Mouse (Mus musculus): Measurements from ENCODE around the gene Krtap4-9. TPM values are rescaled to one million over a fixed set of nuclear protein-coding genes. Genes with fewer than 3 reads are reported as not detected.
"Not testable (repeated sequence)": the region's sequence is repeated elsewhere in the genome, so short reads cannot be mapped to it uniquely, and the experiment has no call there.

Gene Krtap4-9
- polyA plus RNA-seq, 1 experiment from 2014 or later = not detected

GRCm38 (mm10) chr11:99804346-99804745 is 19.3 kb downstream of the Krtap4-9 start, which contains the start of gene Gm11554:
Gm11554 (minus strand) TSS chr11:99804446.
- H3K4me1 ChIP-seq (ENCODE audit: control insufficient read depth, insufficient read depth, low read length); H3K27me3 ChIP-seq (replicated peaks; ENCODE audit: control insufficient read depth, insufficient read depth, low read length); H3K27ac ChIP-seq (replicated peaks; ENCODE audit: low read depth, low read length); H3K4me3 ChIP-seq (ENCODE audit: low read depth, low read length); H3K36me3 ChIP-seq (ENCODE audit: control insufficient read depth, insufficient read depth, low read length); H3K9me3 ChIP-seq (ENCODE audit: control insufficient read depth, low read length); DNase-seq (ENCODE audit: low spot score); ATAC-seq (ENCODE audit: low read depth); H3K9ac ChIP-seq (ENCODE audit: low read depth, low read length); H3K4me2 ChIP-seq (ENCODE audit: low read depth, low read length): not testable (repeated sequence)
- WGBS = no CpG with 5 or more reads among the region's 1 CpGs

GRCm38 (mm10) chr11:99809792-99810191 is 24.8 kb downstream of the Krtap4-9 start, which contains the start of gene Krtap4-13:
Krtap4-13 (minus strand) TSS chr11:99809892.
- not testable (repeated sequence) for H3K9ac ChIP-seq (ENCODE audit: low read depth, low read length); H3K27ac ChIP-seq (replicated peaks; ENCODE audit: low read depth, low read length); H3K4me1 ChIP-seq (ENCODE audit: control insufficient read depth, insufficient read depth, low read length); DNase-seq (ENCODE audit: low spot score); H3K27me3 ChIP-seq (replicated peaks; ENCODE audit: control insufficient read depth, insufficient read depth, low read length); H3K4me2 ChIP-seq (ENCODE audit: low read depth, low read length); H3K9me3 ChIP-seq (ENCODE audit: control insufficient read depth, low read length); H3K36me3 ChIP-seq (ENCODE audit: control insufficient read depth, insufficient read depth, low read length); ATAC-seq (ENCODE audit: low read depth); H3K4me3 ChIP-seq (ENCODE audit: low read depth, low read length)

GRCm38 (mm10) chr11:99815566-99815965 is 30.6 kb downstream of the Krtap4-9 start, which contains the start of gene Gm11564:
Gm11564 (minus strand) TSS chr11:99815666.
- ATAC-seq (ENCODE audit: low read depth); H3K4me1 ChIP-seq (ENCODE audit: control insufficient read depth, insufficient read depth, low read length); H3K9me3 ChIP-seq (ENCODE audit: control insufficient read depth, low read length); H3K9ac ChIP-seq (ENCODE audit: low read depth, low read length); DNase-seq (ENCODE audit: low spot score); H3K27me3 ChIP-seq (replicated peaks; ENCODE audit: control insufficient read depth, insufficient read depth, low read length); H3K27ac ChIP-seq (replicated peaks; ENCODE audit: low read depth, low read length); H3K4me3 ChIP-seq (ENCODE audit: low read depth, low read length); H3K4me2 ChIP-seq (ENCODE audit: low read depth, low read length); H3K36me3 ChIP-seq (ENCODE audit: control insufficient read depth, insufficient read depth, low read length): not testable (repeated sequence)
- 80% methylated on average over 2 of the region's 2 CpGs for WGBS

Other genes with a start within 250 kb of the Krtap4-9 start
- gene Krt40, start 242.0 kb upstream of the Krtap4-9 start, polyA plus RNA-seq (2014; fragmentation: Nextera tagmentation; extraction: Ambion mirVana) = not detected in 2 replicates
- 1.0 TPM in 1 of 2 replicates, not detected in the other for gene Krtap3-3, start 234.3 kb upstream of the Krtap4-9 start, polyA plus RNA-seq (2014; fragmentation: Nextera tagmentation; extraction: Ambion mirVana)
- not detected in 2 replicates for gene Krtap3-2, start 228.3 kb upstream of the Krtap4-9 start, polyA plus RNA-seq (2014; fragmentation: Nextera tagmentation; extraction: Ambion mirVana)
- gene Gm11939, start 225.7 kb upstream of the Krtap4-9 start, polyA plus RNA-seq (2014; fragmentation: Nextera tagmentation; extraction: Ambion mirVana) = not detected in 2 replicates
- gene Krtap3-1, start 218.6 kb upstream of the Krtap4-9 start, polyA plus RNA-seq (2014; fragmentation: Nextera tagmentation; extraction: Ambion mirVana) = 0.51 TPM in 1 of 2 replicates, not detected in the other
- not detected in 2 replicates for gene Krtap1-5, start 204.2 kb upstream of the Krtap4-9 start, polyA plus RNA-seq (2014; fragmentation: Nextera tagmentation; extraction: Ambion mirVana)
- not detected in 2 replicates for gene Krtap1-4, start 201.5 kb upstream of the Krtap4-9 start, polyA plus RNA-seq (2014; fragmentation: Nextera tagmentation; extraction: Ambion mirVana)
- gene Krtap1-3, start 193.9 kb upstream of the Krtap4-9 start, polyA plus RNA-seq (2014; fragmentation: Nextera tagmentation; extraction: Ambion mirVana) = 0.26 TPM in 1 of 2 replicates, not detected in the other
- not detected in 2 replicates for gene Krtap9-3, start 187.1 kb upstream of the Krtap4-9 start, polyA plus RNA-seq (2014; fragmentation: Nextera tagmentation; extraction: Ambion mirVana)
- not detected in 2 replicates for gene Gm11938, start 181.9 kb upstream of the Krtap4-9 start, polyA plus RNA-seq (2014; fragmentation: Nextera tagmentation; extraction: Ambion mirVana)
- gene Gm11937, start 175.0 kb upstream of the Krtap4-9 start, polyA plus RNA-seq (2014; fragmentation: Nextera tagmentation; extraction: Ambion mirVana) = not detected in 2 replicates
- 0.54 TPM in 1 of 2 replicates, not detected in the other for gene Krtap2-4, start 170.4 kb upstream of the Krtap4-9 start, polyA plus RNA-seq (2014; fragmentation: Nextera tagmentation; extraction: Ambion mirVana)
- not detected in 2 replicates for gene Gm11562, start 164.8 kb upstream of the Krtap4-9 start, polyA plus RNA-seq (2014; fragmentation: Nextera tagmentation; extraction: Ambion mirVana)
- not detected in 2 replicates for gene Krtap4-1, start 157.0 kb upstream of the Krtap4-9 start, polyA plus RNA-seq (2014; fragmentation: Nextera tagmentation; extraction: Ambion mirVana)
- not detected in 2 replicates for gene Krtap4-2, start 150.1 kb upstream of the Krtap4-9 start, polyA plus RNA-seq (2014; fragmentation: Nextera tagmentation; extraction: Ambion mirVana)
- 0.29 TPM in 1 of 2 replicates, not detected in the other for gene Krtap4-7, start 141.1 kb upstream of the Krtap4-9 start, polyA plus RNA-seq (2014; fragmentation: Nextera tagmentation; extraction: Ambion mirVana)
- gene Gm11555, start 135.0 kb upstream of the Krtap4-9 start, polyA plus RNA-seq (2014; fragmentation: Nextera tagmentation; extraction: Ambion mirVana) = not detected in 2 replicates
- gene Gm11563, start 126.2 kb upstream of the Krtap4-9 start, polyA plus RNA-seq (2014; fragmentation: Nextera tagmentation; extraction: Ambion mirVana) = 0.17 TPM in 1 of 2 replicates, not detected in the other
- gene Krtap4-6, start 119.2 kb upstream of the Krtap4-9 start, polyA plus RNA-seq (2014; fragmentation: Nextera tagmentation; extraction: Ambion mirVana) = not detected in 2 replicates
- gene Gm14190, start 94.5 kb upstream of the Krtap4-9 start, polyA plus RNA-seq (2014; fragmentation: Nextera tagmentation; extraction: Ambion mirVana) = not detected in 2 replicates
- gene Gm14180, start 50.9 kb upstream of the Krtap4-9 start, polyA plus RNA-seq (2014; fragmentation: Nextera tagmentation; extraction: Ambion mirVana) = not detected in 2 replicates
- not detected in 2 replicates for gene Gm11595, start 12.3 kb upstream of the Krtap4-9 start, polyA plus RNA-seq (2014; fragmentation: Nextera tagmentation; extraction: Ambion mirVana)
- gene Krtap4-8, start 4.5 kb upstream of the Krtap4-9 start, polyA plus RNA-seq (2014; fragmentation: Nextera tagmentation; extraction: Ambion mirVana) = not detected in 2 replicates
- not detected in 2 replicates for gene Gm11596, start 8.3 kb downstream of the Krtap4-9 start, polyA plus RNA-seq (2014; fragmentation: Nextera tagmentation; extraction: Ambion mirVana)
- not detected in 2 replicates for gene Gm11569, start 13.7 kb downstream of the Krtap4-9 start, polyA plus RNA-seq (2014; fragmentation: Nextera tagmentation; extraction: Ambion mirVana)
- not detected in 2 replicates for gene Gm11554, start 19.2 kb downstream of the Krtap4-9 start, polyA plus RNA-seq (2014; fragmentation: Nextera tagmentation; extraction: Ambion mirVana)
- not detected in 2 replicates for gene Krtap4-13, start 24.7 kb downstream of the Krtap4-9 start, polyA plus RNA-seq (2014; fragmentation: Nextera tagmentation; extraction: Ambion mirVana)
- gene Gm11564, start 30.5 kb downstream of the Krtap4-9 start, polyA plus RNA-seq (2014; fragmentation: Nextera tagmentation; extraction: Ambion mirVana) = not detected in 2 replicates
- not detected in 2 replicates for gene 2300003K06Rik, start 52.9 kb downstream of the Krtap4-9 start, polyA plus RNA-seq (2014; fragmentation: Nextera tagmentation; extraction: Ambion mirVana)
- not detected in 2 replicates for gene Krtap4-16, start 66.4 kb downstream of the Krtap4-9 start, polyA plus RNA-seq (2014; fragmentation: Nextera tagmentation; extraction: Ambion mirVana)
- not detected in 2 replicates for gene Gm11568, start 72.7 kb downstream of the Krtap4-9 start, polyA plus RNA-seq (2014; fragmentation: Nextera tagmentation; extraction: Ambion mirVana)
- not detected in 2 replicates for gene Gm11559, start 79.3 kb downstream of the Krtap4-9 start, polyA plus RNA-seq (2014; fragmentation: Nextera tagmentation; extraction: Ambion mirVana)
- not detected in 2 replicates for gene Krtap9-1, start 88.2 kb downstream of the Krtap4-9 start, polyA plus RNA-seq (2014; fragmentation: Nextera tagmentation; extraction: Ambion mirVana)
- gene Gm11567, start 94.0 kb downstream of the Krtap4-9 start, polyA plus RNA-seq (2014; fragmentation: Nextera tagmentation; extraction: Ambion mirVana) = not detected in 2 replicates
- not detected in 2 replicates for gene Krtap31-1, start 122.7 kb downstream of the Krtap4-9 start, polyA plus RNA-seq (2014; fragmentation: Nextera tagmentation; extraction: Ambion mirVana)
- not detected in 2 replicates for gene Gm11565, start 129.6 kb downstream of the Krtap4-9 start, polyA plus RNA-seq (2014; fragmentation: Nextera tagmentation; extraction: Ambion mirVana)
- gene Krtap31-2, start 151.1 kb downstream of the Krtap4-9 start, polyA plus RNA-seq (2014; fragmentation: Nextera tagmentation; extraction: Ambion mirVana) = not detected in 2 replicates
- gene Krtap9-5, start 163.3 kb downstream of the Krtap4-9 start, polyA plus RNA-seq (2014; fragmentation: Nextera tagmentation; extraction: Ambion mirVana) = not detected in 2 replicates
- not detected in 2 replicates for gene Krtap29-1, start 193.9 kb downstream of the Krtap4-9 start, polyA plus RNA-seq (2014; fragmentation: Nextera tagmentation; extraction: Ambion mirVana)
- 0.26 TPM in 1 of 2 replicates, not detected in the other for gene Krtap16-1, start 201.4 kb downstream of the Krtap4-9 start, polyA plus RNA-seq (2014; fragmentation: Nextera tagmentation; extraction: Ambion mirVana)
- gene Krtap17-1, start 208.8 kb downstream of the Krtap4-9 start, polyA plus RNA-seq (2014; fragmentation: Nextera tagmentation; extraction: Ambion mirVana) = 0.38 and 0.63 TPM in 2 replicates
- gene Krt33a, start 231.0 kb downstream of the Krtap4-9 start, polyA plus RNA-seq (2014; fragmentation: Nextera tagmentation; extraction: Ambion mirVana) = 0.20 and 0.54 TPM in 2 replicates
- gene Krt33b, start 244.7 kb downstream of the Krtap4-9 start, polyA plus RNA-seq (2014; fragmentation: Nextera tagmentation; extraction: Ambion mirVana) = 0.96 and 1.3 TPM in 2 replicates